In genomic region chr7:28726600-28726999, GRCm38 (mm10) we compare ENCODE assay signal across 9 mouse cellular contexts. TPM values are rescaled to one million over a fixed set of nuclear protein-coding genes. Genes with fewer than 3 reads are reported as not detected.
DNase-seq lines count a peak whose midpoint lies in the region; ATAC-seq and TF ChIP-seq lines count a peak whose summit lies in the region.
"Had no signal": no experiment of that assay in that cellular context is flagged by ENCODE, and none has a peak within 500 bp of the region (broad histone marks: within the 10 kb centered on the region; RNA-seq: fewer than 3 reads in every experiment).

No protein-coding gene starts in this region.

- TF ChIP-seq CTCF in CH12.LX (conservative IDR thresholded peaks at IDR 0.05 in 1 of 2, IDR thresholded peaks at IDR 0.05 in 1 of 2; ENCODE audit: low read depth in 2 of 2, low read length in 2 of 2), result peak; percentile 79 to 95

- peaks cover 3% of the 10 kb centered on the region for H3K27me3 ChIP-seq in CH12.LX (replicated peaks)
- peaks cover 6% of the 10 kb centered on the region; the same call in 1 of the 2 replicates for H3K27me3 ChIP-seq in forebrain, embryonic 12.5 days

- H3K4me1 ChIP-seq in CH12.LX (ENCODE audit: control insufficient read depth in 1 of 2, insufficient read depth in 2 of 2), result 0 out of 4 replicates have a peak, but pooled peaks cover 0 to 2% of the 10 kb centered on the region in 2 experiments
- H3K4me1 ChIP-seq in forebrain, embryonic 12.5 days, result 0 out of 2 replicates have a peak, but pooled peaks cover 5% of the 10 kb centered on the region

- H3K79me2 ChIP-seq in CH12.LX (replicated peaks; ENCODE audit: control insufficient read depth, extremely low read depth, insufficient read depth, poor library complexity, severe bottlenecking), result no peaks in the 10 kb centered on the region

- peaks cover 14% of the 10 kb centered on the region for H3K9me3 ChIP-seq in CH12.LX (replicated peaks; ENCODE audit: low read length)
- no peaks in the 10 kb centered on the region for H3K9me3 ChIP-seq in forebrain, embryonic 12.5 days

- no peak overlapping the region for H3K9ac ChIP-seq in CH12.LX (ENCODE audit: insufficient read depth, low read depth)
- no peak overlapping the region for H3K9ac ChIP-seq in forebrain, embryonic 12.5 days

- H3K4me3 ChIP-seq in CH12.LX (replicated peaks in 1 of 3; ENCODE audit: low read depth in 2 of 3, low read length in 2 of 3, poor library complexity in 1 of 3), result no peak overlapping the region
- H3K4me3 ChIP-seq in forebrain, embryonic 12.5 days (replicated peaks), result no peak overlapping the region

- in situ Hi-C loops in CH12.LX (cut with MboI; ENCODE audit: low pct_ligation_motif_present, low pct_unique_long_range_greater_than_20kb, low sequenced_read_pairs), result no loop called here

- peak; percentile 63 for DNase-seq in CH12.LX (ENCODE audit: extremely low read depth)
- DNase-seq in c-Kit-positive CD71-positive TER-119-negative erythroid progenitor cells, embryonic 14.5 days (ENCODE audit: low read depth), result peak; percentile 44
- DNase-seq in layer of hippocampus, adult 8-10 months (ENCODE audit: low spot score in 2 of 2), result peak; percentile 78 to 87
- DNase-seq in lung, postnatal 14 days, result peak; percentile 85
- peak; percentile 57 for DNase-seq in retina, adult 2 months (ENCODE audit: low read depth, low spot score)
- DNase-seq in thymus, postnatal 14 days, result peak; percentile 86

- ATAC-seq in forebrain, embryonic 12.5 days (ENCODE audit: low FRiP score), result 0 out of 2 replicates have a peak, but pooled peaks have one; percentile 55
- ATAC-seq in hematopoietic stem cell, adult 5-6 weeks (replicated peaks in 1 of 2; ENCODE audit: insufficient read depth in 1 of 2, low FRiP score in 2 of 2, low TSS enrichment in 1 of 2, low read depth in 1 of 2, poor library complexity in 2 of 2, severe bottlenecking in 2 of 2), result peak; percentile 80 to 89

- dilution Hi-C loops in CH12.LX (cut with MboI; ENCODE audit: extremely low pct_ligation_motif_present, extremely low pct_unique_long_range_greater_than_20kb, low sequenced_read_pairs), result no loop called here

- TF ChIP-seq POLR2A in CH12.LX (IDR thresholded peaks at IDR 0.05; ENCODE audit: low read depth, low read length), result no peak

- peak overlapping the region; percentile 35; the same call in 1 of the 2 replicates for H3K4me2 ChIP-seq in CH12.LX (ENCODE audit: insufficient read depth, low read depth, poor library complexity, severe bottlenecking)
- peak overlapping the region; percentile 19; the same call in 1 of the 2 replicates for H3K4me2 ChIP-seq in forebrain, embryonic 12.5 days

- no peak for TF ChIP-seq EP300 in CH12.LX (IDR thresholded peaks at IDR 0.05; ENCODE audit: low read length)

- H3K36me3 ChIP-seq in CH12.LX (replicated peaks in 1 of 2; ENCODE audit: control insufficient read depth in 1 of 2, insufficient read depth in 1 of 2, low read length in 1 of 2), result no peaks in the 10 kb centered on the region
- H3K36me3 ChIP-seq in forebrain, embryonic 12.5 days (replicated peaks), result no peaks in the 10 kb centered on the region

- 8% methylated on average over 14 of the region's 14 CpGs for WGBS in forebrain, embryonic 12.5 days

- peak; percentile 96 for TF ChIP-seq RAD21 in CH12.LX (IDR thresholded peaks at IDR 0.05; ENCODE audit: low read depth, low read length)

- no peak overlapping the region for H3K27ac ChIP-seq in CH12.LX (ENCODE audit: insufficient read depth, low read depth)
- no peak overlapping the region for H3K27ac ChIP-seq in forebrain, embryonic 12.5 days

TF ChIP-seq in CH12.LX, 34 proteins besides CTCF, POLR2A, EP300 and RAD21:
- no peak for TF ChIP-seq NELFE (IDR thresholded peaks at IDR 0.05; ENCODE audit: low read depth, low read length)
- no peak; the same call in 1 of the 2 replicates for TF ChIP-seq HCFC1 (IDR thresholded peaks at IDR 0.05; ENCODE audit: low read depth, low read length)
- TF ChIP-seq MAFK (IDR thresholded peaks at IDR 0.05; ENCODE audit: insufficient replicate concordance, low read length), result no peak
- no peak for TF ChIP-seq ZMIZ1 (IDR thresholded peaks at IDR 0.05; ENCODE audit: low read depth, low read length)
- no peak for TF ChIP-seq TBP (conservative IDR thresholded peaks at IDR 0.05; ENCODE audit: low read depth, low read length)
- no peak for TF ChIP-seq SIN3A (IDR thresholded peaks at IDR 0.05; ENCODE audit: low read length)
- no peak for TF ChIP-seq RCOR1 (conservative IDR thresholded peaks at IDR 0.05; ENCODE audit: low read depth, low read length)
- no peak for TF ChIP-seq POLR2AphosphoS2 (IDR thresholded peaks at IDR 0.05; ENCODE audit: low read depth, low read length)
- no peak; the same call in 1 of the 2 replicates for TF ChIP-seq IRF4 (IDR thresholded peaks at IDR 0.05; ENCODE audit: low read depth, low read length)
- TF ChIP-seq MAX (IDR thresholded peaks at IDR 0.05; ENCODE audit: low read length), result peak; percentile 84
- TF ChIP-seq BHLHE40 (IDR thresholded peaks at IDR 0.05; ENCODE audit: low read depth, low read length), result no peak
- TF ChIP-seq CHD2 (IDR thresholded peaks at IDR 0.05; ENCODE audit: low read length), result no peak
- TF ChIP-seq UBTF (IDR thresholded peaks at IDR 0.05; ENCODE audit: low read depth, low read length), result no peak
- TF ChIP-seq TCF12 (IDR thresholded peaks at IDR 0.05; ENCODE audit: low read depth, low read length), result no peak
- TF ChIP-seq SMC3 (IDR thresholded peaks at IDR 0.05; ENCODE audit: low read depth, low read length), result peak; percentile 78
- TF ChIP-seq KAT2A (IDR thresholded peaks at IDR 0.05; ENCODE audit: insufficient replicate concordance, low read length), result no peak
- no peak for TF ChIP-seq USF2 (conservative IDR thresholded peaks at IDR 0.05; ENCODE audit: low read depth, low read length)
- TF ChIP-seq MEF2A (IDR thresholded peaks at IDR 0.05; ENCODE audit: borderline replicate concordance, low read depth, low read length), result no peak
- peak; percentile 77 for TF ChIP-seq ZNF384 (IDR thresholded peaks at IDR 0.05; ENCODE audit: low read depth, low read length)
- TF ChIP-seq MXI1 (IDR thresholded peaks at IDR 0.05; ENCODE audit: low read depth, low read length), result peak; percentile 73
- no peak for TF ChIP-seq PAX5 (IDR thresholded peaks at IDR 0.05; ENCODE audit: low read length)
- no peak for TF ChIP-seq E2F4 (IDR thresholded peaks at IDR 0.05; ENCODE audit: insufficient replicate concordance, low read depth, low read length)
- TF ChIP-seq USF1 (IDR thresholded peaks at IDR 0.05; ENCODE audit: low read depth, low read length), result no peak
- TF ChIP-seq ZKSCAN1 (IDR thresholded peaks at IDR 0.05; ENCODE audit: borderline replicate concordance, low read depth, low read length), result no peak
- no peak for TF ChIP-seq JUN (IDR thresholded peaks at IDR 0.05; ENCODE audit: insufficient read depth, low read depth, low read length)
- no peak for TF ChIP-seq GABPA (IDR thresholded peaks at IDR 0.05; ENCODE audit: insufficient replicate concordance, low read depth, low read length)
- peak; percentile 74 for TF ChIP-seq MYC (IDR thresholded peaks at IDR 0.05; ENCODE audit: low read depth, low read length)
- no peak for TF ChIP-seq CHD1 (IDR thresholded peaks at IDR 0.05; ENCODE audit: low read depth, low read length)
- TF ChIP-seq ELF1 (IDR thresholded peaks at IDR 0.05; ENCODE audit: low read depth, low read length), result no peak
- TF ChIP-seq ETS1 (conservative IDR thresholded peaks at IDR 0.05; ENCODE audit: low read depth, low read length), result no peak
- TF ChIP-seq NRF1 (IDR thresholded peaks at IDR 0.05; ENCODE audit: low read depth, low read length), result peak; percentile 66
- no peak for TF ChIP-seq JUND (conservative IDR thresholded peaks at IDR 0.05; ENCODE audit: low read depth, low read length)
- TF ChIP-seq ZC3H11A (IDR thresholded peaks at IDR 0.05; ENCODE audit: low read depth, low read length), result no peak; the same call in 1 of the 2 replicates
- TF ChIP-seq MAZ (IDR thresholded peaks at IDR 0.05; ENCODE audit: low read depth, low read length), result no peak
TF ChIP-seq in CH12.LX: peak in this region for 6.

RNA-seq across cellular contexts. Expression of gene Fbxo17, which starts 10.0 kb away (rescaled TPM):
- total RNA-seq in CH12.LX (2012; rRNA removed) (0.13 and 0.25 TPM in 2 replicates), CH12.LX (2014; rRNA removed) (not detected in 2 replicates)
- polyA plus RNA-seq in CH12.LX (2012; ENCODE audit: insufficient read length, low read depth), result 0.26 and 0.37 TPM in 2 replicates
- 7.3 and 8.0 TPM in 2 replicates for polyA plus RNA-seq in forebrain, embryonic 12.5 days (2016; fragmentation: Nextera tagmentation; extraction: Ambion mirVana)
- 1.1 and 2.1 TPM in 2 replicates for total RNA-seq in hematopoietic stem cell, adult 5-6 weeks (2017)
- 1 to 10 TPM in 3 of 4 experiments, under 1 TPM in 1; 0.74 to 2.0 (median 1.8) TPM for total RNA-seq in layer of hippocampus, adult 8-10 months (2022)

RNA-seq across cellular contexts. Expression of gene Mrps12, which starts 15.0 kb away (rescaled TPM):
- 112 and 137 TPM in 2 replicates for total RNA-seq in CH12.LX (2012; rRNA removed)
- 85.9 and 91.6 TPM in 2 replicates for total RNA-seq in CH12.LX (2014; rRNA removed)
- polyA plus RNA-seq in CH12.LX (2012; ENCODE audit: insufficient read length, low read depth), result 66.0 and 69.9 TPM in 2 replicates
- polyA plus RNA-seq in forebrain, embryonic 12.5 days (2016; fragmentation: Nextera tagmentation; extraction: Ambion mirVana), result 118 and 131 TPM in 2 replicates
- 26.3 and 31.4 TPM in 2 replicates for total RNA-seq in hematopoietic stem cell, adult 5-6 weeks (2017)
- 10 to 100 TPM; 51.7 to 65.6 (median 53.9) TPM for total RNA-seq in layer of hippocampus, adult 8-10 months (2022)

RNA-seq across cellular contexts. Expression of gene Sars2, which starts 15.2 kb away (rescaled TPM):
- total RNA-seq in CH12.LX (2012; rRNA removed) (16.7 and 17.1 TPM in 2 replicates), CH12.LX (2014; rRNA removed) (10.5 and 11.7 TPM in 2 replicates)
- polyA plus RNA-seq in CH12.LX (2012; ENCODE audit: insufficient read length, low read depth), result 24.7 and 24.9 TPM in 2 replicates
- polyA plus RNA-seq in forebrain, embryonic 12.5 days (2016; fragmentation: Nextera tagmentation; extraction: Ambion mirVana), result 27.9 and 28.9 TPM in 2 replicates
- 5.9 and 10.6 TPM in 2 replicates for total RNA-seq in hematopoietic stem cell, adult 5-6 weeks (2017)
- 10 to 100 TPM; 11.2 to 13.9 (median 12.0) TPM for total RNA-seq in layer of hippocampus, adult 8-10 months (2022)

RNA-seq across cellular contexts. Expression of gene Ccer2, which starts 29.4 kb away (rescaled TPM):
- total RNA-seq in CH12.LX (2012; rRNA removed), result 0.17 TPM in 1 of 2 replicates, not detected in the other
- total RNA-seq in CH12.LX (2014; rRNA removed), result not detected in 2 replicates
- polyA plus RNA-seq in CH12.LX (2012; ENCODE audit: insufficient read length, low read depth), result not detected in 2 replicates
- polyA plus RNA-seq in forebrain, embryonic 12.5 days (2016; fragmentation: Nextera tagmentation; extraction: Ambion mirVana), result not detected in 2 replicates
- not detected in 2 replicates for total RNA-seq in hematopoietic stem cell, adult 5-6 weeks (2017)
- total RNA-seq in layer of hippocampus, adult 8-10 months (2022), result 1 to 10 TPM in 2 of 4 experiments, under 1 TPM in 2; 0.32 to 1.4 (median 0.87) TPM
- total RNA-seq: gastrocnemius, postnatal 36 days had no signal

RNA-seq across cellular contexts. Expression of gene Fbxo27, which starts 34.0 kb away (rescaled TPM):
- not detected in 2 replicates for total RNA-seq in CH12.LX (2012; rRNA removed)
- not detected in 2 replicates for total RNA-seq in CH12.LX (2014; rRNA removed)
- polyA plus RNA-seq in CH12.LX (2012; ENCODE audit: insufficient read length, low read depth), result not detected in 2 replicates
- 4.0 and 4.2 TPM in 2 replicates for polyA plus RNA-seq in forebrain, embryonic 12.5 days (2016; fragmentation: Nextera tagmentation; extraction: Ambion mirVana)
- not detected in 2 replicates for total RNA-seq in hematopoietic stem cell, adult 5-6 weeks (2017)
- total RNA-seq in layer of hippocampus, adult 8-10 months (2022), result 10 to 100 TPM; 16.1 to 30.5 (median 22.7) TPM
